Mouse (Mus musculus): ENCODE data around the gene Ush1g.

DNA sequence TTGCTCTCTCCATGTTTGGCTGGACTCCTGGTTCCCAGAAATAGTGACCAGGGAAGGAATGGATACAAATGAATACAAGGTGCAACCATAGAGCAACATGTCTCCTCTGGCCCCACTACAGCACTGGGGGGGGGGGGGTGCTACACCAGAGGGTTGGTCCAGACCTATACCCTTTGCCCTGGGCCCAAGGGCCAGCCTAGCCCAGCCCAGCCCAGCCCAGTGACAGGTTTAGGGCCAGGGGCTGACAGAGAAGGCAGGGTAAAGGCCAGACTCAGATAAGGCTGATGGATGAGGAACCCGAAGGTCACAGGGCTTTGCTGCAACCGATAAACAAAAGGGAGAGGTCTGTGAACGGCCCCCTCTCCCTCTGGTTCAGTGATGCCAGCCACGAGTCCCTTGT, 28.1 kb upstream of the Ush1g start:
- TF ChIP-seq CTCF (IDR thresholded peaks at IDR 0.05) (no peak), EP300 (IDR thresholded peaks at IDR 0.05) (no peak)

All from lung, postnatal 0 days (tissue).